Mouse (Mus musculus): ENCODE measurements around the gene Sez6l2.

GRCm38 (mm10) chr7:127016481-127016485 lies 65.9 kb downstream of the Sez6l2 start, which contains the start of gene Pagr1b:
- no peak for TF ChIP-seq CTCF (IDR thresholded peaks at IDR 0.05)
- no peak for TF ChIP-seq EP300 (IDR thresholded peaks at IDR 0.05)

Measured in lung, postnatal 0 days (tissue).